Mouse (Mus musculus): ENCODE measurements around the gene Wipf1. TPM values are rescaled to one million over a fixed set of nuclear protein-coding genes. Genes with fewer than 3 reads are reported as not detected.
A peak's percentile ranks its signal among the peaks of the same experiment; 100 is the strongest.

The Wipf1 gene
- polyA plus RNA-seq, 1 experiment: 8.0 TPM

DNA sequence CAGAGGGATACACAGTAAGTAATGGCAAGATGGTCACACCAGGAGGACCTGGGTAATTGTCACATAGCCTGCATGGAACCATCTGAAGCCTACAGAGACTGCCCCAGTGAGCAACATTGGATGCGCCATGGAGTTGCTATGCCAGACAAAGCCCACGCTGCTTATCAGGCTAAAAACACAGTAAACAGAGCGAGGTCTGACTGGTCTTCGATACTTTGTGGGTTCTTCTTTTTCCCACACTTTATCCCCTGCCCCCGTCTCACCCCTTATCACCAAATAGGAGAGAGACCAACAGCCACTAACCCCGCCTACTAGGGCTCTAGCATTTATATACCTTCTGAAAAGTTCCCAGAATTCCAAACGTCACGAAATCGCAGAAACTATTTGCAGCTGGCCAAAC is 32.6 kb downstream of the Wipf1 start:
- Histone ChIP-seq H3K27ac (ENCODE audit: insufficient read depth, low read depth, low read length) (no peak overlapping the region), H3K4me1 (ENCODE audit: control insufficient read depth, insufficient read depth, low read length) (peaks cover 8% of the 10 kb centered on the region), H3K27me3 (replicated peaks; ENCODE audit: control insufficient read depth, insufficient read depth, low read length) (no peaks in the 10 kb centered on the region), H3K36me3 (ENCODE audit: control insufficient read depth, insufficient read depth, low read length) (no peaks in the 10 kb centered on the region), H3K4me3 (ENCODE audit: insufficient read depth, low read depth, low read length) (no peak overlapping the region)
- 95% methylated on average over 9 of the region's 9 CpGs for WGBS
- DNase-seq: no peak
- TF ChIP-seq CTCF (conservative IDR thresholded peaks at IDR 0.05; ENCODE audit: insufficient read depth, insufficient read length, low read depth, low read length): no peak
- no peak for TF ChIP-seq POLR2A (IDR thresholded peaks at IDR 0.05; ENCODE audit: low read depth, low read length)

DNA sequence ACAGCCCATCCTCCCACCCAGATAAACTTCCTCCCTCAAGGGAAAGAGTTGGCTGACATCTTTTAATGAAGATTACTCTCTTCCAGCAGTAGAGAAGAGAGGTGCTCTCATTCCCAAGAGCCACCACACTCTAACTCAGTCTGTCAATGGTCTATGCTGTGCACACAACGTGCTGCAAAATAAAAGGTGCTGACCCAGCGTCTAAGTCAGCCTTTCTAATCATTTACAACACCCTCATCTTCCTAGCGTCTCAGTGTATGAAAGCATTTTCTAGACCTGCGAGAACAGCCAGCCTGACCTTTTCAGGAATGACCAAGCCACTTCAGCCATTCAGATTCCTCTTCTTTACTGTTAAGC is 33.2 kb downstream of the Wipf1 start:
- no peaks in the 10 kb centered on the region for H3K36me3 ChIP-seq (ENCODE audit: control insufficient read depth, insufficient read depth, low read length)
- TF ChIP-seq CTCF (conservative IDR thresholded peaks at IDR 0.05; ENCODE audit: insufficient read depth, insufficient read length, low read depth, low read length) (no peak), POLR2A (IDR thresholded peaks at IDR 0.05; ENCODE audit: low read depth, low read length) (no peak)
- peak; percentile 50 for DNase-seq
- H3K27me3 ChIP-seq (replicated peaks; ENCODE audit: control insufficient read depth, insufficient read depth, low read length): no peaks in the 10 kb centered on the region
- H3K4me3 ChIP-seq (ENCODE audit: insufficient read depth, low read depth, low read length): no peak overlapping the region
- WGBS: 30% methylated on average over 4 of the region's 4 CpGs
- H3K27ac ChIP-seq (ENCODE audit: insufficient read depth, low read depth, low read length): no peak overlapping the region
- peaks cover 8% of the 10 kb centered on the region for H3K4me1 ChIP-seq (ENCODE audit: control insufficient read depth, insufficient read depth, low read length)

- Histone ChIP-seq H3K27ac (ENCODE audit: insufficient read depth, low read depth, low read length) (no peak overlapping the region), H3K27me3 (replicated peaks; ENCODE audit: control insufficient read depth, insufficient read depth, low read length) (no peaks in the 10 kb centered on the region), H3K36me3 (ENCODE audit: control insufficient read depth, insufficient read depth, low read length) (no peaks in the 10 kb centered on the region), H3K4me1 (ENCODE audit: control insufficient read depth, insufficient read depth, low read length) (peaks cover 8% of the 10 kb centered on the region), H3K4me3 (ENCODE audit: insufficient read depth, low read depth, low read length) (no peak overlapping the region)
- TF ChIP-seq CTCF (conservative IDR thresholded peaks at IDR 0.05; ENCODE audit: insufficient read depth, insufficient read length, low read depth, low read length): no peak
- TF ChIP-seq POLR2A (IDR thresholded peaks at IDR 0.05; ENCODE audit: low read depth, low read length): no peak
- 37% methylated on average over 16 of the region's 16 CpGs for WGBS
- DNase-seq: peak; percentile 40
Measured at GRCm38 (mm10) chr2:73495617-73496328, 33.8 kb downstream of the Wipf1 start.

DNA sequence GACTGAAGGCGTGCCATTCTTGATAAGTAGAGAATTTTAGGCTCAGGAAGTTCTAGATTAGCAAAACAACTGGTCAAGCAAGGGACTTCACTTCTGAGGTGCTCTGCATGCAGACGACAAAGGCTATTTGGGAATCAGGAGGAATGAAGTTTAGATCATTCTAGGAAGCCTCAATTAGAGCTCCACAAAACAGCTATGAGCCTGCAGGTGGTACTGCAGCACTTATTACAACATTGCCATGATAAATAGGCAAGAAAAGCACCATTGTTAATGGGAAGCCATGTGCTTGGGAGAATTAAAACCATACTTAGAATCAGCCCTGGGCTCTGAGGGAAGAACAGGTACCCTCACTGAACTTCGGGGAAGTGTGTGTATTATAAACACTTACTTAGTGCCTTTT is 36.0 kb downstream of the Wipf1 start:
- no peak for DNase-seq
- Histone ChIP-seq H3K27ac (ENCODE audit: insufficient read depth, low read depth, low read length) (no peak overlapping the region), H3K4me1 (ENCODE audit: control insufficient read depth, insufficient read depth, low read length) (peaks cover 8% of the 10 kb centered on the region), H3K4me3 (ENCODE audit: insufficient read depth, low read depth, low read length) (no peak overlapping the region), H3K36me3 (ENCODE audit: control insufficient read depth, insufficient read depth, low read length) (no peaks in the 10 kb centered on the region), H3K27me3 (replicated peaks; ENCODE audit: control insufficient read depth, insufficient read depth, low read length) (no peaks in the 10 kb centered on the region)
- WGBS: 75% methylated on average over 3 of the region's 3 CpGs
- TF ChIP-seq POLR2A (IDR thresholded peaks at IDR 0.05; ENCODE audit: low read depth, low read length) (no peak), CTCF (conservative IDR thresholded peaks at IDR 0.05; ENCODE audit: insufficient read depth, insufficient read length, low read depth, low read length) (no peak)

DNA sequence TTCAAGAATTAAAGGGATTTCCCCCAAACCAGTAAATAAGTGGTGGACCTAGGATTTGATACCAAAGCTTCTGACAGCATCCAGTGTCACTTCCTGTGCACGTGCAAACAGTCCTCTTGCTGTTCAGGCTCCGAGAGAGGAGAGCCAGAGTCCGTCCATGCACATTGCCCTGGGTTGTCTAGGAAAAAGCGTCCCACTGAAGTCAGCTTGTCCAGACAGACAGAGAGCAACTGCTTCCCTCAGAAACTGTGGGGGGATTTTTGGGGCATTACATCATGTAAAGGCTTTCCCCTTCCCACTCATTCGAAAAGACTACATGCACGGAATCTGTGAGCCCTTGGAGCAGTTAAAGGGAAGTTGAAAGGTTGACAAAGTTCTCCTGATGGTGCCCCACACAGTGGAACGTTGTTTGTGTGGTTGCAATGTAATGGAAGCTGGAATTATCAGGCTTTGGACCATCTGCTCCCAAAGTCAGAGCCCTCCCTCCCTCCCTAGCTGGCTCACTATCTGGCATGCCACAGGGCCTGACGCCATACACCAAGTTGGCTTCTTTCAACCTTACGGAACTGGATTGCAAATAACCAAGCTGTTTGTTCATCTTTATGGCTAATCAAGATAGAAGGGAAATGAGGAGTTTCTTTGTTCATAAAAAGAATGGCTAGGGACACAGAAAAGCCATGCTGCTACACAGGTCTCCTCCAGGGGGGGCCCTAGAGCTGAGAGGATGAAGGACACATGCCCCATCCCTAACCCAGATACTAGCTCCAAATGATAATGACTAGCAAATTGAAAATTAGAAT is 37.9 kb downstream of the Wipf1 start:
- Histone ChIP-seq H3K27ac (ENCODE audit: insufficient read depth, low read depth, low read length) (no peak overlapping the region), H3K4me1 (ENCODE audit: control insufficient read depth, insufficient read depth, low read length) (peaks cover 8% of the 10 kb centered on the region), H3K27me3 (replicated peaks; ENCODE audit: control insufficient read depth, insufficient read depth, low read length) (no peaks in the 10 kb centered on the region), H3K4me3 (ENCODE audit: insufficient read depth, low read depth, low read length) (no peak overlapping the region), H3K36me3 (ENCODE audit: control insufficient read depth, insufficient read depth, low read length) (no peaks in the 10 kb centered on the region)
- WGBS: 61% methylated on average over 9 of the region's 9 CpGs
- DNase-seq: peak; percentile 62
- TF ChIP-seq POLR2A (IDR thresholded peaks at IDR 0.05; ENCODE audit: low read depth, low read length): no peak
- TF ChIP-seq CTCF (conservative IDR thresholded peaks at IDR 0.05; ENCODE audit: insufficient read depth, insufficient read length, low read depth, low read length): peak; percentile 64

DNA sequence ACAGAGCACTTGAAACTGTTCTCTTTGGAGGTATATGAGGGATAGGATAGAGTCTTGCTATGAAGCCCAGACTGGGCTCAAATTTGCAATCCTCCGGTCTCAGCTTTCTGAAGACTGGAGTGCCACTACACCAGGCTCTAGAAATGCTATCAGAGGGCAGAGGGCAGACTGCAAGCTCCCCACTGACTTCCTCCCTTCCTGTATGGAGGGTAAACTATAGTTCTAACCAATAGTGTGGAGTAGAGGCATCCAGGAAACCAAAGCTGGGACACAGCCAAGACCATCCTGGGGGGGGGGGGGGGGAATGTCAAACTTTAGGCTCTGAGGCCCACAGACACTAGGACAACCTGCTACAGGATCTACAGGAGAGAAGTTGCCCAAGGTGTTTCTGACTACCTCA is 39.1 kb downstream of the Wipf1 start:
- 74% methylated on average over 1 of the region's 1 CpGs for WGBS
- H3K27me3 ChIP-seq (replicated peaks; ENCODE audit: control insufficient read depth, insufficient read depth, low read length): no peaks in the 10 kb centered on the region
- H3K27ac ChIP-seq (ENCODE audit: insufficient read depth, low read depth, low read length): no peak overlapping the region
- no peaks in the 10 kb centered on the region for H3K36me3 ChIP-seq (ENCODE audit: control insufficient read depth, insufficient read depth, low read length)
- H3K4me1 ChIP-seq (ENCODE audit: control insufficient read depth, insufficient read depth, low read length): no peaks in the 10 kb centered on the region
- H3K4me3 ChIP-seq (ENCODE audit: insufficient read depth, low read depth, low read length): no peak overlapping the region
- TF ChIP-seq CTCF (conservative IDR thresholded peaks at IDR 0.05; ENCODE audit: insufficient read depth, insufficient read length, low read depth, low read length) (no peak), POLR2A (IDR thresholded peaks at IDR 0.05; ENCODE audit: low read depth, low read length) (no peak)
- no peak for DNase-seq

- H3K4me3 ChIP-seq (ENCODE audit: insufficient read depth, low read depth, low read length): no peak overlapping the region
- no peaks in the 10 kb centered on the region for H3K27me3 ChIP-seq (replicated peaks; ENCODE audit: control insufficient read depth, insufficient read depth, low read length)
Measured at GRCm38 (mm10) chr2:73486120-73486601, 43.4 kb downstream of the Wipf1 start.

More at GRCm38 (mm10) chr2:73486120-73486601, 43.4 kb downstream of the Wipf1 start:
- H3K4me1 ChIP-seq (ENCODE audit: control insufficient read depth, insufficient read depth, low read length): no peaks in the 10 kb centered on the region
- no peak for TF ChIP-seq CTCF (conservative IDR thresholded peaks at IDR 0.05; ENCODE audit: insufficient read depth, insufficient read length, low read depth, low read length)
- TF ChIP-seq POLR2A (IDR thresholded peaks at IDR 0.05; ENCODE audit: low read depth, low read length): no peak
- peak; percentile 14 for DNase-seq
- H3K27ac ChIP-seq (ENCODE audit: insufficient read depth, low read depth, low read length): no peak overlapping the region
- no peaks in the 10 kb centered on the region for H3K36me3 ChIP-seq (ENCODE audit: control insufficient read depth, insufficient read depth, low read length)
- 73% methylated on average over 8 of the region's 8 CpGs for WGBS

Data from kidney, adult 2 months (tissue).